In the genomic region with DNA sequence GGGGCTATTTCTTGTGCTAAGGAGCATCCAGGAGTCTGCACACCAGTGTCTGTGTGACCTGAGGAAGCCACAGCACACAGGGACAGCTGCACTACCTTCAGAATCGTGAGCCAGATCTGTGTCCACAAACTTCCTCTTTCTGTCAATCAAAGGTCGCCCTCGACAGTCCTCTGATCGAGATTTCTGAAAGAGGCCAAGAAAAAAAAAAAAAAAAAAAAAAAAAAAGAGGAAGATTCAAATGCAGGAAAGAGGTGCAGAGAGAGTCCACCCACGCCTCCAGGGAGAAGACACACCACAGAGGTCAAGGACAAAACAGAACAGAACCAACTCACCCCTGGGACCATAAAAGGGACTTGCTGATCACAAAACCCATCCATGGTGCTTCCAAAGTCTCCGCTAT, we compare ENCODE assay signal across 16 mouse cellular contexts. TPM values are rescaled to one million over a fixed set of nuclear protein-coding genes. Genes with fewer than 3 reads are reported as not detected.
DNase-seq lines count a peak whose midpoint lies in the region; ATAC-seq and TF ChIP-seq lines count a peak whose summit lies in the region.
"Had no signal": no experiment of that assay in that cellular context is flagged by ENCODE, and none has a peak within 500 bp of the region (broad histone marks: within the 10 kb centered on the region; RNA-seq: fewer than 3 reads in every experiment).

No protein-coding gene starts in this region.

- no peak for TF ChIP-seq CTCF in lung, embryonic 14.5 days (IDR thresholded peaks at IDR 0.05; ENCODE audit: low read depth)
- no peak for TF ChIP-seq CTCF in CH12.LX (conservative IDR thresholded peaks at IDR 0.05 in 1 of 2, IDR thresholded peaks at IDR 0.05 in 1 of 2; ENCODE audit: low read depth in 2 of 2, low read length in 2 of 2)

- peak overlapping the region; percentile 95 for H3K4me2 ChIP-seq in lung, embryonic 14.5 days
- peak overlapping the region; percentile 53 for H3K4me2 ChIP-seq in CH12.LX (ENCODE audit: insufficient read depth, low read depth, poor library complexity, severe bottlenecking)
- H3K4me2 ChIP-seq: forebrain, embryonic 15.5 days; liver, embryonic 12.5 days had no signal

- H3K4me1 ChIP-seq in lung, embryonic 14.5 days (ENCODE audit: insufficient read depth): peaks cover 6% of the 10 kb centered on the region; the same call in 1 of the 2 replicates
- peaks cover 4 to 31% of the 10 kb centered on the region in 2 experiments; a peak in 2 of 4 replicates for H3K4me1 ChIP-seq in CH12.LX (ENCODE audit: control insufficient read depth in 1 of 2, insufficient read depth in 2 of 2)
- H3K4me1 ChIP-seq in ES-E14 (ENCODE audit: control insufficient read depth in 2 of 2, insufficient read depth in 2 of 2, low read length in 2 of 2, poor library complexity in 1 of 2): peaks cover 19 to 22% of the 10 kb centered on the region in 2 experiments

- TF ChIP-seq EP300 in CH12.LX (IDR thresholded peaks at IDR 0.05; ENCODE audit: low read length): peak; percentile 61

- H3K27me3 ChIP-seq in lung, embryonic 14.5 days (ENCODE audit: insufficient read depth, low read length): no peaks in the 10 kb centered on the region
- peaks cover 28% of the 10 kb centered on the region for H3K27me3 ChIP-seq in CH12.LX (replicated peaks)

- TF ChIP-seq POLR2A in CH12.LX (IDR thresholded peaks at IDR 0.05; ENCODE audit: low read depth, low read length): no peak

- peak overlapping the region; percentile 83 for H3K9ac ChIP-seq in lung, embryonic 14.5 days
- no peak overlapping the region for H3K9ac ChIP-seq in CH12.LX (ENCODE audit: insufficient read depth, low read depth)
- no peak overlapping the region; the same call in 1 of the 2 replicates for H3K9ac ChIP-seq in ES-E14 (ENCODE audit: insufficient read depth, low read depth, low read length, poor library complexity, severe bottlenecking)
- H3K9ac ChIP-seq: forebrain, embryonic 15.5 days; liver, embryonic 12.5 days had no signal

- peaks cover 28% of the 10 kb centered on the region; the same call in 1 of the 2 replicates for H3K36me3 ChIP-seq in lung, embryonic 14.5 days (ENCODE audit: insufficient read depth)
- H3K36me3 ChIP-seq in CH12.LX (replicated peaks in 1 of 2; ENCODE audit: control insufficient read depth in 1 of 2, insufficient read depth in 1 of 2, low read length in 1 of 2) (no peaks in the 10 kb centered on the region), ES-E14 (ENCODE audit: control insufficient read depth, insufficient read depth, low read length, poor library complexity, severe bottlenecking) (peaks cover 18% of the 10 kb centered on the region)
- H3K36me3 ChIP-seq: forebrain, embryonic 15.5 days; heart, embryonic 10.5 days; liver, embryonic 12.5 days had no signal

- ATAC-seq in lung, embryonic 14.5 days (ENCODE audit: insufficient read depth): no peak
- ATAC-seq: forebrain, embryonic 15.5 days; liver, embryonic 12.5 days had no signal

- in situ Hi-C loops in CH12.LX (cut with MboI; ENCODE audit: low pct_ligation_motif_present, low pct_unique_long_range_greater_than_20kb, low sequenced_read_pairs) (no loop called here), ES-E14 (cut with MboI; ENCODE audit: low sequenced_read_pairs in 2 of 2, unreplicated experiment in 2 of 2) (no loop called here)

- DNase-seq in lung, embryonic 14.5 days: no peak
- no peak for DNase-seq in lung, postnatal 14 days
- DNase-seq in CH12.LX (ENCODE audit: extremely low read depth) (peak; percentile 80), ES-E14 (ENCODE audit: low read depth, low spot score) (no peak)
- peak; percentile 39 for DNase-seq in lung, postnatal 25 days (ENCODE audit: low spot score)
- no peak for DNase-seq in layer of hippocampus, postnatal 25 days (ENCODE audit: extremely low spot score in 1 of 2, low spot score in 1 of 2)
- no peak for DNase-seq in gastrocnemius, postnatal 4 days (ENCODE audit: low spot score in 2 of 2)
- DNase-seq: cerebellum, adult 2 months; embryo, embryonic 11 days; heart, postnatal 4 days; kidney, adult 8-10 months; thymus, postnatal 14 days had no signal

- H3K79me2 ChIP-seq in CH12.LX (replicated peaks; ENCODE audit: control insufficient read depth, extremely low read depth, insufficient read depth, poor library complexity, severe bottlenecking): no peaks in the 10 kb centered on the region

- H3K4me3 ChIP-seq in lung, embryonic 14.5 days (ENCODE audit: low read depth, low read length): peak overlapping the region; percentile 91
- no peak overlapping the region for H3K4me3 ChIP-seq in CH12.LX (replicated peaks in 1 of 3; ENCODE audit: low read depth in 2 of 3, low read length in 2 of 3, poor library complexity in 1 of 3)
- peak overlapping the region in 1 of 2 experiments; percentile 41; a peak in 1 of 4 replicates for H3K4me3 ChIP-seq in ES-E14 (ENCODE audit: insufficient read depth in 1 of 2, low read depth in 1 of 2, low read length in 2 of 2, poor library complexity in 1 of 2, severe bottlenecking in 1 of 2)
- H3K4me3 ChIP-seq: forebrain, embryonic 15.5 days; heart, embryonic 10.5 days; layer of hippocampus, adult 2 months; liver, embryonic 12.5 days had no signal

- peak overlapping the region; percentile 75 for H3K27ac ChIP-seq in lung, embryonic 14.5 days (ENCODE audit: low read depth)
- H3K27ac ChIP-seq in CH12.LX (ENCODE audit: insufficient read depth, low read depth) (no peak overlapping the region), ES-E14 (ENCODE audit: insufficient read depth, low read depth, low read length, poor library complexity, severe bottlenecking) (peak overlapping the region; percentile 7; the same call in 1 of the 2 replicates)
- H3K27ac ChIP-seq: forebrain, embryonic 15.5 days; heart, embryonic 10.5 days; layer of hippocampus, adult 2 months; liver, embryonic 12.5 days had no signal

- dilution Hi-C loops in CH12.LX (cut with MboI; ENCODE audit: extremely low pct_ligation_motif_present, extremely low pct_unique_long_range_greater_than_20kb, low sequenced_read_pairs): no loop called here

- TF ChIP-seq RAD21 in CH12.LX (IDR thresholded peaks at IDR 0.05; ENCODE audit: low read depth, low read length): no peak

- 50% methylated on average over 6 of the region's 6 CpGs for WGBS in lung, embryonic 14.5 days

- H3K9me3 ChIP-seq in lung, embryonic 14.5 days (ENCODE audit: low read depth, low read length): no peaks in the 10 kb centered on the region
- H3K9me3 ChIP-seq in CH12.LX (replicated peaks; ENCODE audit: low read length): no peaks in the 10 kb centered on the region
- no peaks in the 10 kb centered on the region for H3K9me3 ChIP-seq in ES-E14 (ENCODE audit: control insufficient read depth, insufficient read depth, low read depth, low read length)
- H3K9me3 ChIP-seq: forebrain, embryonic 15.5 days; heart, embryonic 10.5 days; liver, embryonic 12.5 days had no signal

TF ChIP-seq in CH12.LX, 34 proteins besides CTCF, POLR2A, EP300 and RAD21:
- TF ChIP-seq TCF12 (IDR thresholded peaks at IDR 0.05; ENCODE audit: low read depth, low read length) (0 out of 2 replicates have a peak, but pooled peaks have one; percentile 21), JUND (conservative IDR thresholded peaks at IDR 0.05; ENCODE audit: low read depth, low read length) (no peak), MAX (IDR thresholded peaks at IDR 0.05; ENCODE audit: low read length) (no peak), BHLHE40 (IDR thresholded peaks at IDR 0.05; ENCODE audit: low read depth, low read length) (peak; percentile 89), IRF4 (IDR thresholded peaks at IDR 0.05; ENCODE audit: low read depth, low read length) (peak; percentile 38; the same call in 1 of the 2 replicates), ZNF384 (IDR thresholded peaks at IDR 0.05; ENCODE audit: low read depth, low read length) (peak; percentile 99), MAZ (IDR thresholded peaks at IDR 0.05; ENCODE audit: low read depth, low read length) (no peak), USF1 (IDR thresholded peaks at IDR 0.05; ENCODE audit: low read depth, low read length) (no peak), ETS1 (conservative IDR thresholded peaks at IDR 0.05; ENCODE audit: low read depth, low read length) (peak; percentile 65), ZC3H11A (IDR thresholded peaks at IDR 0.05; ENCODE audit: low read depth, low read length) (no peak)

TF ChIP-seq in ES-E14, 5 proteins besides CTCF, POLR2A, EP300 and RAD21:
- no peak for TF ChIP-seq MAFK (IDR thresholded peaks at IDR 0.05; ENCODE audit: insufficient read depth, low read depth, low read length)
- peak; percentile 82 for TF ChIP-seq ZNF384 (IDR thresholded peaks at IDR 0.05; ENCODE audit: low read depth, low read length)
- TF ChIP-seq CHD2 (IDR thresholded peaks at IDR 0.05; ENCODE audit: low read depth, low read length): no peak
TF ChIP-seq in ES-E14: peak in this region for 1.

RNA-seq across cellular contexts. Expression of a gene that starts 3.4 kb away (rescaled TPM):
- polyA plus RNA-seq in lung, embryonic 14.5 days (2014; fragmentation: Nextera tagmentation; extraction: Ambion mirVana): 222 and 242 TPM in 2 replicates
- total RNA-seq in CH12.LX (2012; rRNA removed) (3.4 and 4.5 TPM in 2 replicates), CH12.LX (2014; rRNA removed) (2.2 and 2.6 TPM in 2 replicates), ES-E14 (2012; rRNA removed) (136 and 147 TPM in 2 replicates)
- 2.3 and 3.5 TPM in 2 replicates for polyA plus RNA-seq in CH12.LX (2012; ENCODE audit: insufficient read length, low read depth)
- 10 to 100 TPM; 51.4 to 56.1 TPM for total RNA-seq in layer of hippocampus, postnatal 25 days (2021)
- 10 to 100 TPM; 31.4 to 34.0 TPM for total RNA-seq in gastrocnemius, postnatal 4 days (2021)

Comparison
In these comparisons a context has a peak if more than half of its experiments do, and no peak if none do; other contexts are left out.
1. DNase-seq: peak in CH12.LX (single experiment) and lung, postnatal 25 days (single experiment); none in lung, embryonic 14.5 days (single experiment), lung, postnatal 14 days (single experiment), ES-E14 (single experiment), layer of hippocampus, postnatal 25 days (0 of 2) and gastrocnemius, postnatal 4 days (0 of 2).
2. RNA of a gene that starts 3.4 kb away (total RNA-seq): 136 to 147 TPM in ES-E14, 51.4 to 56.1 TPM in layer of hippocampus, postnatal 25 days and 31.4 to 34.0 TPM in gastrocnemius, postnatal 4 days; 2.2 to 4.5 TPM in CH12.LX; every median in the first group is over 4 times any median in the second.